Mouse (Mus musculus) stomach, postnatal 0 days (tissue): ENCODE measurements around the gene Gpr183. TPM values are rescaled to one million over a fixed set of nuclear protein-coding genes. Genes with fewer than 3 reads are reported as not detected.

ENCODE experiments used
- ATAC-seq: fragments of 200-750 bp; cut with Nextera tagmentation; 2 replicates; pipeline ENCODE4 v1.8.0; 2017; ENCODE audit not compliant: low FRiP score, low TSS enrichment
- DNase-seq: peaks from one replicate; pipeline ENCODE4 v3.0.0-alpha.2; 2016; ENCODE audit warnings: low spot score
- H3K27ac ChIP-seq: fragments of 300-500 bp; sonication (generic); replicated peaks from 2 replicates; pipeline ENCODE4 v1.5.1; 2014; ENCODE audit warnings: mild to moderate bottlenecking, control low read depth
- H3K27me3 ChIP-seq: fragments of 300-500 bp; sonication (generic); 2 replicates; pipeline ENCODE4 v1.6.1; 2014; ENCODE audit warnings: low read length; ENCODE audit not compliant: control insufficient read depth, insufficient read depth
- H3K36me3 ChIP-seq: fragments of 300-500 bp; sonication (generic); 2 replicates; pipeline ENCODE4 v1.6.1; 2014; ENCODE audit warnings: low read length, mixed read lengths; ENCODE audit not compliant: control insufficient read depth, insufficient read depth
- H3K4me1 ChIP-seq: fragments of 300-500 bp; sonication (generic); replicated peaks from 2 replicates; pipeline ENCODE4 v1.6.1; 2014; ENCODE audit warnings: antibody characterized with exemption; ENCODE audit not compliant: control insufficient read depth, insufficient read depth
- H3K4me2 ChIP-seq: fragments of 300-500 bp; sonication (generic); replicated peaks from 2 replicates; pipeline ENCODE4 v1.6.1; 2014; ENCODE audit warnings: low read depth, mild to moderate bottlenecking, control low read depth, moderate library complexity
- H3K4me3 ChIP-seq: fragments of 300-500 bp; sonication (generic); 2 replicates; pipeline ENCODE4 v1.5.1; 2014; ENCODE audit warnings: low read depth, low read length, control low read depth
- H3K9ac ChIP-seq: fragments of 300-500 bp; sonication (generic); 2 replicates; pipeline ENCODE4 v1.6.1; 2014; ENCODE audit warnings: mild to moderate bottlenecking, low read length, control low read depth, mixed read lengths
- H3K9me3 ChIP-seq: fragments of 300-500 bp; sonication (generic); 2 replicates; pipeline ENCODE4 v1.6.1; 2016; ENCODE audit warnings: low read length; ENCODE audit not compliant: control insufficient read depth
- CTCF ChIP-seq: IDR thresholded peaks from 2 replicates; pipeline ENCODE4 v1.5.1; 2016; ENCODE audit warnings: antibody characterized with exemption, low read depth, mild to moderate bottlenecking, moderate library complexity
- EP300 ChIP-seq: optimal IDR thresholded peaks from 2 replicates; pipeline ENCODE3; 2016; ENCODE audit warnings: antibody characterized with exemption
- WGBS: fragments of 180-500 bp; shearing (Covaris S2); extraction: QIAGEN DNeasy Blood & Tissue Kit; methylation state at CpG from one replicate; pipeline ENCODE4 v1.1.7; 2014; 5-methylcytosine and 5-hydroxymethylcytosine counted together
- polyA plus RNA-seq: library from polyadenylated mRNA; unstranded; fragments of >200 nt; fragmentation: Nextera tagmentation; extraction: Ambion mirVana; gene quantifications from 2 replicates; pipeline ENCODE4 v1.2.1, GENCODE M21; 2015

Gpr183 gene
- polyA plus RNA-seq, 1 experiment from 2014 or later = 1.8 TPM

GRCm38 (mm10) chr14:121987287-121987686 is 22.3 kb upstream of the Gpr183 start:
- 0 out of 2 replicates have a peak, but pooled peaks cover 3% of the 10 kb centered on the region for H3K4me1 ChIP-seq
- no peaks in the 10 kb centered on the region for H3K27me3 ChIP-seq
- no peak overlapping the region for H3K27ac ChIP-seq
- ATAC-seq = no peak
- WGBS = 88% methylated on average over 1 of the region's 1 CpGs
- DNase-seq = peak; percentile 4
- no peaks in the 10 kb centered on the region; the same call in 1 of the 2 replicates for H3K36me3 ChIP-seq
- TF ChIP-seq CTCF = no peak
- no peak for TF ChIP-seq EP300
- H3K4me3 ChIP-seq = no peak overlapping the region
- no peaks in the 10 kb centered on the region for H3K9me3 ChIP-seq
- H3K9ac ChIP-seq = no peak overlapping the region
- H3K4me2 ChIP-seq = no peak overlapping the region

GRCm38 (mm10) chr14:121986028-121986427 is 21.0 kb upstream of the Gpr183 start:
- peak; percentile 9 for DNase-seq
- Histone ChIP-seq H3K27me3 (no peaks in the 10 kb centered on the region), H3K9ac (no peak overlapping the region), H3K4me2 (no peak overlapping the region), H3K9me3 (no peaks in the 10 kb centered on the region), H3K4me3 (no peak overlapping the region), H3K27ac (no peak overlapping the region), H3K36me3 (no peaks in the 10 kb centered on the region), H3K4me1 (0 out of 2 replicates have a peak, but pooled peaks cover 3% of the 10 kb centered on the region)
- no peak for ATAC-seq
- 73% methylated on average over 6 of the region's 6 CpGs for WGBS
- no peak for TF ChIP-seq EP300
- no peak for TF ChIP-seq CTCF

GRCm38 (mm10) chr14:121985477-121985876 is 20.5 kb upstream of the Gpr183 start:
- DNase-seq = peak; percentile 6
- H3K4me1 ChIP-seq = 0 out of 2 replicates have a peak, but pooled peaks cover 3% of the 10 kb centered on the region
- TF ChIP-seq EP300 (no peak), CTCF (no peak)
- H3K27me3 ChIP-seq = no peaks in the 10 kb centered on the region
- H3K4me2 ChIP-seq = no peak overlapping the region
- 65% methylated on average over 3 of the region's 3 CpGs for WGBS
- no peak overlapping the region for H3K27ac ChIP-seq
- no peaks in the 10 kb centered on the region for H3K36me3 ChIP-seq
- no peaks in the 10 kb centered on the region for H3K9me3 ChIP-seq
- H3K9ac ChIP-seq = no peak overlapping the region
- no peak for ATAC-seq
- no peak overlapping the region for H3K4me3 ChIP-seq

GRCm38 (mm10) chr14:121983009-121983933 is 18.3 kb upstream of the Gpr183 start:
- H3K4me1 ChIP-seq = 0 out of 2 replicates have a peak, but pooled peaks cover 3% of the 10 kb centered on the region
- H3K27ac ChIP-seq = no peak overlapping the region
- H3K36me3 ChIP-seq = no peaks in the 10 kb centered on the region
- WGBS = 41% methylated on average over 8 of the region's 8 CpGs
- no peaks in the 10 kb centered on the region for H3K27me3 ChIP-seq
- ATAC-seq (no peak), DNase-seq (peak; percentile 15)
- H3K9me3 ChIP-seq = no peaks in the 10 kb centered on the region
- H3K4me3 ChIP-seq = no peak overlapping the region
- H3K4me2 ChIP-seq = no peak overlapping the region
- no peak overlapping the region for H3K9ac ChIP-seq
- no peak for TF ChIP-seq EP300
- TF ChIP-seq CTCF = no peak

- no peaks in the 10 kb centered on the region for H3K36me3 ChIP-seq
- no peak overlapping the region for H3K27ac ChIP-seq
- H3K4me3 ChIP-seq = no peak overlapping the region
- no peak overlapping the region for H3K4me2 ChIP-seq
- WGBS = 74% methylated on average over 1 of the region's 1 CpGs
- H3K4me1 ChIP-seq = 0 out of 2 replicates have a peak, but pooled peaks cover 3% of the 10 kb centered on the region
- no peaks in the 10 kb centered on the region for H3K9me3 ChIP-seq
- TF ChIP-seq CTCF = no peak
- no peak for TF ChIP-seq EP300
- DNase-seq = no peak
- no peaks in the 10 kb centered on the region for H3K27me3 ChIP-seq
- no peak for ATAC-seq
- H3K9ac ChIP-seq = no peak overlapping the region
Measured at GRCm38 (mm10) chr14:121981531-121981930, 16.5 kb upstream of the Gpr183 start.

- ATAC-seq (no peak), DNase-seq (no peak)
- 85% methylated on average over 10 of the region's 10 CpGs for WGBS
Measured at GRCm38 (mm10) chr14:121973114-121973513, 8.1 kb upstream of the Gpr183 start.

More at GRCm38 (mm10) chr14:121973114-121973513, 8.1 kb upstream of the Gpr183 start:
- Histone ChIP-seq H3K9ac (no peak overlapping the region), H3K4me1 (no peaks in the 10 kb centered on the region), H3K27ac (no peak overlapping the region), H3K27me3 (no peaks in the 10 kb centered on the region), H3K36me3 (no peaks in the 10 kb centered on the region), H3K4me3 (no peak overlapping the region), H3K9me3 (no peaks in the 10 kb centered on the region), H3K4me2 (no peak overlapping the region)
- TF ChIP-seq CTCF = no peak
- no peak for TF ChIP-seq EP300
